In the genomic region with DNA sequence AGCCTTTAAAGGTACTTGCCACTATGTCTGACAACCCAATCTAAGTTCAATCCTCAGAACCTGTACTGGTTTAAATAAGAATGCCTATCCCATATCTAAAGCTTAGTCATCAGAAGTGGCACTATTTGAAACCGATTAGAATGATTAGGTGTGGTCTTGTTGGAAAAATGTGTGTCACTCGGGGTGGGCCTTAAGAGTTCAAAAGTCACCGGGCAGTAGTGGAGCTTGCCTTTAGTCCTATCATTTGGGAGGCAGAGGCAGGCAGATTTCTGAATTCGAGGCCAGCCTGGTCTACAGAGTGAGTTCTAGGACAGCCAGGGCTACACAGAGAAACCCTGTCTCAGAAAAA, we compare ENCODE assay signal across 8 mouse cellular contexts. TPM values are rescaled to one million over a fixed set of nuclear protein-coding genes. Genes with fewer than 3 reads are reported as not detected.
DNase-seq lines count a peak whose midpoint lies in the region; ATAC-seq and TF ChIP-seq lines count a peak whose summit lies in the region.

No protein-coding gene starts in this region.

- peak overlapping the region; percentile 92 for H3K4me3 ChIP-seq in kidney, embryonic 15.5 days (replicated peaks)
- H3K4me3 ChIP-seq in cortical plate, adult 2 months (ENCODE audit: insufficient read depth, low read length): peak overlapping the region; percentile 81; the same call in 1 of the 2 replicates
- H3K4me3 ChIP-seq in intestine, embryonic 14.5 days (ENCODE audit: low read depth, low read length): peak overlapping the region; percentile 93
- H3K4me3 ChIP-seq in midbrain, postnatal 0 days (ENCODE audit: low read depth, low read length): peak overlapping the region; percentile 94

- H3K9ac ChIP-seq in kidney, embryonic 15.5 days: no peak overlapping the region
- H3K9ac ChIP-seq in intestine, embryonic 14.5 days (ENCODE audit: low read length): no peak overlapping the region
- no peak overlapping the region for H3K9ac ChIP-seq in midbrain, postnatal 0 days (replicated peaks; ENCODE audit: low read length, poor library complexity, severe bottlenecking)

- WGBS in kidney, embryonic 15.5 days: 97% methylated on average over 4 of the region's 4 CpGs
- WGBS in intestine, embryonic 14.5 days: 95% methylated on average over 4 of the region's 4 CpGs
- WGBS in midbrain, postnatal 0 days: 98% methylated on average over 4 of the region's 4 CpGs

- TF ChIP-seq CTCF in cortical plate, adult 2 months (IDR thresholded peaks at IDR 0.05; ENCODE audit: extremely low read depth, insufficient read depth, low read length): no peak
- no peak for TF ChIP-seq CTCF in midbrain, postnatal 0 days (IDR thresholded peaks at IDR 0.05)

- no peaks in the 10 kb centered on the region for H3K9me3 ChIP-seq in kidney, embryonic 15.5 days (replicated peaks)
- no peaks in the 10 kb centered on the region for H3K9me3 ChIP-seq in intestine, embryonic 14.5 days (ENCODE audit: control insufficient read depth, low read length)
- no peaks in the 10 kb centered on the region for H3K9me3 ChIP-seq in midbrain, postnatal 0 days (ENCODE audit: low read length)

- no peaks in the 10 kb centered on the region for H3K27me3 ChIP-seq in kidney, embryonic 15.5 days
- H3K27me3 ChIP-seq in intestine, embryonic 14.5 days (replicated peaks; ENCODE audit: control insufficient read depth, insufficient read depth, low read length): no peaks in the 10 kb centered on the region
- H3K27me3 ChIP-seq in midbrain, postnatal 0 days (ENCODE audit: insufficient read depth, low read length): no peaks in the 10 kb centered on the region

- DNase-seq in kidney, adult 8-10 months: no peak
- DNase-seq in intestine, embryonic 14.5 days (ENCODE audit: low spot score): no peak
- no peak for DNase-seq in midbrain, postnatal 0 days (ENCODE audit: low spot score)
- no peak for DNase-seq in left cerebral cortex, postnatal 4 days
- DNase-seq in cerebellum, adult 11-12 months: no peak
- DNase-seq in spleen, postnatal 4 days (ENCODE audit: low spot score in 2 of 2): no peak

- peaks cover 20% of the 10 kb centered on the region for H3K4me1 ChIP-seq in kidney, embryonic 15.5 days
- peaks cover 3% of the 10 kb centered on the region; the same call in 1 of the 2 replicates for H3K4me1 ChIP-seq in cortical plate, adult 2 months (ENCODE audit: control insufficient read depth, insufficient read depth, low read length)
- H3K4me1 ChIP-seq in intestine, embryonic 14.5 days (replicated peaks; ENCODE audit: control insufficient read depth, insufficient read depth, low read length): peaks cover 12% of the 10 kb centered on the region
- H3K4me1 ChIP-seq in midbrain, postnatal 0 days (ENCODE audit: insufficient read depth, low read length): peaks cover 6% of the 10 kb centered on the region; the same call in 1 of the 2 replicates

- H3K27ac ChIP-seq in kidney, embryonic 15.5 days: peak overlapping the region; percentile 87; the same call in 1 of the 2 replicates
- no peak overlapping the region for H3K27ac ChIP-seq in cortical plate, adult 2 months (ENCODE audit: insufficient read depth, low read length)
- peak overlapping the region; percentile 51; the same call in 1 of the 2 replicates for H3K27ac ChIP-seq in intestine, embryonic 14.5 days (ENCODE audit: low read depth)
- H3K27ac ChIP-seq in midbrain, postnatal 0 days (ENCODE audit: low read depth, low read length): peak overlapping the region; percentile 92; the same call in 1 of the 2 replicates

- no peak for TF ChIP-seq POLR2A in cortical plate, adult 2 months (IDR thresholded peaks at IDR 0.05; ENCODE audit: extremely low read depth, insufficient read depth, low read length)

- intact Hi-C loops in left cerebral cortex, postnatal 4 days (cut with DNase I): no loop called here

- ATAC-seq in kidney, embryonic 15.5 days (replicated peaks; ENCODE audit: low FRiP score): no peak
- no peak for ATAC-seq in intestine, embryonic 14.5 days (replicated peaks; ENCODE audit: low FRiP score, low TSS enrichment, low read depth)
- ATAC-seq in midbrain, postnatal 0 days (ENCODE audit: low FRiP score): 0 out of 2 replicates have a peak, but pooled peaks have one; percentile 2

- no peaks in the 10 kb centered on the region for H3K36me3 ChIP-seq in kidney, embryonic 15.5 days
- H3K36me3 ChIP-seq in intestine, embryonic 14.5 days (ENCODE audit: control insufficient read depth, insufficient read depth, low read length): no peaks in the 10 kb centered on the region
- no peaks in the 10 kb centered on the region for H3K36me3 ChIP-seq in midbrain, postnatal 0 days (ENCODE audit: insufficient read depth, low read length)

- H3K4me2 ChIP-seq in kidney, embryonic 15.5 days: peak overlapping the region; percentile 87
- H3K4me2 ChIP-seq in intestine, embryonic 14.5 days (ENCODE audit: low read length): peak overlapping the region; percentile 72
- peak overlapping the region; percentile 70 for H3K4me2 ChIP-seq in midbrain, postnatal 0 days (ENCODE audit: low read depth, low read length, poor library complexity, severe bottlenecking)

RNA-seq across cellular contexts. Expression of a gene that starts 0.7 kb away (rescaled TPM):
- polyA plus RNA-seq in kidney, embryonic 15.5 days (2015; fragmentation: Nextera tagmentation; extraction: Ambion mirVana): 48.5 and 54.7 TPM in 2 replicates
- polyA plus RNA-seq in cortical plate, adult 2 months (2012; rRNA removed): 140 and 149 TPM in 2 replicates
- 67.7 and 68.7 TPM in 2 replicates for polyA plus RNA-seq in intestine, embryonic 14.5 days (2014; fragmentation: Nextera tagmentation; extraction: Ambion mirVana)
- total RNA-seq in midbrain, postnatal 0 days (2014; rRNA removed): 117 and 157 TPM in 2 replicates
- 45.1 and 46.9 TPM in 2 replicates for polyA plus RNA-seq in midbrain, postnatal 0 days (2015; fragmentation: Nextera tagmentation; extraction: Ambion mirVana)
- 100 to 1,000 TPM; 105 to 107 TPM for total RNA-seq in left cerebral cortex, postnatal 4 days (2021)
